Mouse (Mus musculus): Measurements from ENCODE around the gene Ndufb4.

The Ndufb4 gene

DNA sequence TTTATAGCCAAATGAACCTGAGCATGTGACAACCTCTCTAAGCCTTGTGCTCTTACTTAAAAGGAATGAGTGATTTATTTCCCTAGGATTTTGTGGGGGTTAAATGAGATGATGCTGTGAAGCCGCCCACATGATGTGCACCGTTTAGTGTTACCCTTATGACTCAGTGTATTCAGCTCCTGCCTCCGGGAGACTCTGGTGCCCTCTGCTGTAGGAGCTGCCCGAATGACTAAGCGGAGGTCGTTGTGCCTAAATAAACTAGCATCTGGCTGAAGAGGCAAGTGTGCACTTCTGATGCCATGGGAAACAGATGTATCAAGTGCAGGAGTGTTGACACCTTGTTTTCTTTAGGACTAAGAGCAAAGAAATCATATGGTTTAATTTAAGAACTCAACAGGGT is 18.1 kb downstream of the Ndufb4 start:
- ATAC-seq (ENCODE audit: low TSS enrichment): peak; percentile 77

GRCm38 (mm10) chr16:37635095-37635494 is 19.2 kb downstream of the Ndufb4 start:
- no peak for ATAC-seq (ENCODE audit: low TSS enrichment)

GRCm38 (mm10) chr16:37634578-37634977 is 19.7 kb downstream of the Ndufb4 start:
- ATAC-seq (ENCODE audit: low TSS enrichment): peak; percentile 64; the same call in 1 of the 2 replicates

DNA sequence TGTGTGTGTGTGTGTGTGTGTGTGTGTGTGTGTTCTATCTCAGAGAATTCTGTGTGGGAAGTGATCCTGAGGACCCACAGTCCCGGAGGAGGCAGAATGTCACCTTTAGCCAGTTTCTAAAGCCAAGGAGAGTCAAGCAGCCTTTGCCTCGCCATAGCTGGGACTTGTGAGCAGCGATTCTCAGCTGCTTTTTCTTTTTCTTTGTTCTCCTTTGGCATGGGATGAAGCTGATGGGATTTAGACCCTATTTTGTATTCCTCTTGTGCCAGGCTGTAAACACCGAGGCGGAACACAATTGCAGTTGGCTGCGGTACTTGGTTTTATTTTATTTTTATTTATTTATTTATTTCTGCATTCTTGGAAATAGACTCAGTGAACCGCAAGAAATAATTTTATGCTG is 25.2 kb downstream of the Ndufb4 start:
- ATAC-seq (ENCODE audit: low TSS enrichment): no peak

GRCm38 (mm10) chr16:37628336-37628735 is 25.9 kb downstream of the Ndufb4 start:
- ATAC-seq (ENCODE audit: low TSS enrichment): no peak

DNA sequence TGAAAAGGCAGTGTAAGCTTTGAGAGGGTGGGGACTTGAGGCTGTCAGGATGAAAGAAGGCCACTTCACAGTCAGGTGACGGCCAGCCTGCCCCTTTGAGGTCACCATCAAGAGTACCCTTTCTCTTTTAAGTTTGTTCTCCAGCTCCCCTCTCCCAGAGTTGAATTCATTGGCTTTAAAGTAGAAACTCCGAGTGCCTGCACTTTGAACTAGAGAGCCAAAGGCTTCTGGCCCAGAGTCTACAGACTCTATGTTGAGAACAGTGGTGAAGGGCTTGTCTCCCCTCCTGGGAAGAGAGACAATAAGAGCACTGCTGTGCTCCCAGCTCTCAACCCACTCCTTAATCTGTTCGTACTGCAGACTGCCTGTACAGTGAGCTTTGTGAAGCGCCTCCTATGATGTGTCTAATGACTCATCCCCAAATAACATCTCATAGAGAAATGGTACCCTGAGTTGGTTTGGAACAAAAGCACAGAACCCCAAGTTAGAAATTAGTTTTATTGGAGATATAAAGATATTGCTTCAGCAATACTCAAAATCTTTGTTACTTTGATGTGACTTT is 27.8 kb downstream of the Ndufb4 start:
- peak; percentile 55; the same call in 1 of the 2 replicates for ATAC-seq (ENCODE audit: low TSS enrichment)

- ATAC-seq (ENCODE audit: low TSS enrichment): no peak
Observed at GRCm38 (mm10) chr16:37622919-37623318, 31.3 kb downstream of the Ndufb4 start.

DNA sequence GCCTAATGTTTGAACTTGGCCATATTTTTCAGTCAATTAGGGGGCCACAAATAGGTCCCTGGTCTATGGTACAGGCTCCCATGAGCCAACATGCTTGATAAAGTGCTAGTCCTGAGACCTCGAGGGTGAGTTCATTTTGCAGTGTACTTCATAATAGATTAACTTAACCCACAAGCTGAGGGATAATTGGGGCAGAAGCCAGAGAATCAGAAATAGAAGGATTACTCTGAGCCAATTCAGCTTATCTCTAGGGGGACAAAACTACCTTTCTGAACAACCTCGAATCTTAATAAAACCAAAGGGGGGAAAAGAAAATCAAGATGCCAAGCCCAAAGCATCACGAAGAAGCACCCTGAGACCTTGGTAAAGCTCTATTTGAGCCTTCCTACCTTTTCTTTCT is 31.9 kb downstream of the Ndufb4 start:
- ATAC-seq (ENCODE audit: low TSS enrichment): no peak

- peak; percentile 87 for ATAC-seq (ENCODE audit: low TSS enrichment)
Observed at GRCm38 (mm10) chr16:37617695-37618094, 36.6 kb downstream of the Ndufb4 start.

DNA sequence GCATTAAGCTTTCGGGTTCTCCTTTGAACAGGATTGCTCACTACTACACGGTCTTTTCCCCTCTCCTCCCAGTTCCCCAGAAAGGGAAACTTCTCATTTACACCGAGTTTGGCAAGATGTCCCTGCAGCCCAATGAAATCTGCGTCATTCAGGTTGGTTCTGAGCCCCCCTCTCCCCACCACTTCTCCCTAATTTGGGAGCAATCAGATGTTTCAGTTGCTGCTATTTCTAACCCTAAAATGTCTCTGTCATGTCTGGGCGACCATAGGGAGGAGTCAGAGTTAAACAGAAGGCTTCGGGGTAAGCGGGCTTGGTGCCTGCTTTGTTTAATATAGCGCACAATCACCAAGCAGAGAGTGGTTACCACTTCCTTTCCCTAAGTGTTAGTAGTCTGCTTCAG is 38.1 kb downstream of the Ndufb4 start:
- ATAC-seq (ENCODE audit: low TSS enrichment): peak; percentile 14; the same call in 1 of the 2 replicates

DNA sequence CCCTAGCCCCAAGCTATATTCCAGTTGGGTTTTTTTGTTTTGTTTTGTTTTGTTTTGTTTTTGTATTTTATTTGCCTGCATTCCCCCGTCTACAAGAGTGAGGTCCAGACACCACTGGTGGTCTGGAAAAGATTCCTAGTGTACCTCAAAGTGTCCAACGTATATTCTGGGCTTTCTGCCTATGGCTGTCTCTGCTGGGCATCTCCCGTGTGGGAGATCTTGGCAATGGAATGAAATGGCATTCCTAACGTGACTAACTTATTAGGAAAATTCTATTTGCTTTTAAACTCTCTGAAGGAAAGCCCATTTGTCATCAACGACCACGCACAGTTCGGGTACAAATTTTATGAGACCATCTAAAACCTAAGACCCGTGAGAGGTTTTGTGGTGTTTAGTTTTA is 38.8 kb downstream of the Ndufb4 start:
- no peak for ATAC-seq (ENCODE audit: low TSS enrichment)

DNA sequence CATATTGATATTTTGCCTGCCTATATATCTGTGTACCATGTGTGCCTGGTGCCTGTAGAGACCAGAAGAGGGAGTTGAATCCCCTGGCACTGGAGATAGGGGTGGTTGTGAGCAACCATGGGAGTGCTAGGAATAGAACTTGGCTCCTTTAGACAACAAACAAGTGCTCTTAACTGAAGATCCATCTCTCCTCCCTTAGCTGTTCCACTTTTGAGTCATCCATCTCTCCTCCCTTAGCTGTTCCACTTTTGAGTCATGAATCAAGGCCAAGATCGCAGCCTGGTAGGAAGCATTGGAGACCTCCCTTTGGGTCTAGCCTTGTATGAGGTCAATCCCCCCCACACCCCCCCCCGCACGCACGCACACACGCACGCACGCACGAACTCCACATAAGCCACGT is 39.7 kb downstream of the Ndufb4 start:
- no peak for ATAC-seq (ENCODE audit: low TSS enrichment)

DNA sequence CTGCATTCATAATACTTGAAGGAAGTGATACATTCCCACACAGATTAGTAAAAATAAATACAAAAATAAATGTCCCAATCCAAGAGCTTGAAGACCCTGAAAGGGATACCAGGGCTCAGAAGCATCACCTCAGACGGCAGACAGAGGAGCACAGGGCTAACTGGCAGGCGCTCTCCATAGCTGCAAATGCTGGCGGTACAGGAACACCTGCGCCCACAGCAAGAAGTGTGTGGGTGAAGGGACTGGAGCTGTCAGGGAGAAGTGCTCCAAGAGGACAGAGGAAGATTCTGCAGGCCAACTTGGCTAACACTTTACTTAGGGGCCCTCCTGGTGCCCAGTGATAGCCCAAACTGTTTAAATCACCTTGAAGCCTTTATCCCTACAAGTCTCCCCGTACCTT is 42.2 kb downstream of the Ndufb4 start:
- peak; percentile 53; the same call in 1 of the 2 replicates for ATAC-seq (ENCODE audit: low TSS enrichment)

- ATAC-seq (ENCODE audit: low TSS enrichment): no peak
Observed at GRCm38 (mm10) chr16:37611072-37611471, 43.2 kb downstream of the Ndufb4 start.

GRCm38 (mm10) chr16:37610333-37610732 is 43.9 kb downstream of the Ndufb4 start:
- peak; percentile 81 for ATAC-seq (ENCODE audit: low TSS enrichment)

- ATAC-seq (ENCODE audit: low TSS enrichment): peak; percentile 42; the same call in 1 of the 2 replicates
Observed at GRCm38 (mm10) chr16:37604243-37604642, 50.0 kb downstream of the Ndufb4 start.

DNA sequence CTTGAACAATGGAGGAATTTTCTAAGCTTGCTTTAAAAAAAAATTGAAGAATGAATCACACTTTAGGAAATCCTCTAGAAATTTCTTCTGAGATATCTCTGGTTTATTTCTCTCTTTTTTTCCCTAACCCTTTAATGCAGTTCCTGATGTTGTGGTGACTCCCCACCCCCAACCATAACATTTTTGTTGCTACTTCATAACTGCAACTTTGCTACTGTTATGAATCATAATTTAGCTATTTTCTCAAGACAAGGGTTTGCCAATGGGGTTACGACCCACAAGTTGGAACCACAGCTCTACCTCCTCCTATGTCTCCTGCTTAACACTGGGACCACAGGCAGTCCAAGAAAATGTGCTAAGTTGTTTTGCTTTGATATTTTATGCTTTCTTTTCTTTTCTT is 50.8 kb downstream of the Ndufb4 start:
- ATAC-seq (ENCODE audit: low TSS enrichment): no peak

GRCm38 (mm10) chr16:37599326-37599725 is 54.9 kb downstream of the Ndufb4 start:
- ATAC-seq (ENCODE audit: low TSS enrichment): no peak; the same call in 1 of the 2 replicates

DNA sequence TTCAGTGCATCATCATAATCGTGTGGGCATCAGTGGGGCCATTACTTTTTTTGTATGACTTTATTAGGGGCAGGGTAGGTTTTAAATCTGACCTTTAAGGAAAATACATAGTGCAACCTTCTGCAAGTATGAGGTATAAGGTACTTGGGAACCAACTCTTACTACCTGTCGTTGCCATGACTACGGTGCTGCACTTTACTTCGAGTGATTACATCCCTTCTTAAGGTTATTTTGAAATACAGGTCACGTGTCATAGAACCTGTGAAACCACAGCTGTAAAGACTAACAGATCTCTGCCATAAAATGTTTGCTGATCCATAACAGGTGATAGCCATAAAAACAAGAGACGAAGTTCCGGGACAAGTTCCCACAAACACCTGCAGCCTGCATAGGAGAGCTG is 55.8 kb downstream of the Ndufb4 start:
- no peak for ATAC-seq (ENCODE audit: low TSS enrichment)

DNA sequence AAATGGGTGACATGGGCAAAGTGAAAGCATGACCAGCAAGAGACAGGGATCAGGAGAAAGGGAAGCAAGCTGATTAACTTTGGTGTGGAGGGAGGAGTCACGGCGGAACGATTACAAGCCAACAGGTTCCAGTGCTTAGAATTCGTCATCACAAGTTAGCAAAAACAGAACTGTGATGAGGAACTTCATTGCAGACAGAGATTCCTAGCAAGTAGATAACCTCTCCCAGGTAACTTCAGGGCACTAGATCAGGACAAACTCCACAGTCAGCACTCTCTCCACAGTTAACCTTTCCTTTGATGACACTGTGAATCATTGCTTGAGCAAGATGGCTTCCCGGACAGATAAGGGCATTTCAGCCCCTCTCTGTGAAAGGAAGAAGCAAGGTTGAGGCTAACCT is 56.8 kb downstream of the Ndufb4 start:
- no peak for ATAC-seq (ENCODE audit: low TSS enrichment)
